Mouse (Mus musculus) liver, embryonic 16.5 days (tissue): ENCODE results near the gene Tra2a. TPM values are rescaled to one million over a fixed set of nuclear protein-coding genes. Genes with fewer than 3 reads are reported as not detected.
A peak's percentile ranks its signal among the peaks of the same experiment; 100 is the strongest.
"Not testable (repeated sequence)": the region's sequence is repeated elsewhere in the genome, so short reads cannot be mapped to it uniquely, and the experiment has no call there.

ENCODE experiments used
- ATAC-seq: fragments of 200-750 bp; cut with Nextera tagmentation; 2 replicates; pipeline ENCODE4 v1.8.0; 2017; ENCODE audit warnings: low read depth, mild to moderate bottlenecking, moderate number of reproducible peaks, moderate library complexity
- H3K27ac ChIP-seq: fragments of 300-500 bp; sonication (generic); 2 replicates; pipeline ENCODE4 v1.5.1; 2014; ENCODE audit warnings: mild to moderate bottlenecking, low read length
- H3K27me3 ChIP-seq: fragments of 300-500 bp; sonication (generic); 2 replicates; pipeline ENCODE4 v1.6.1; 2014; ENCODE audit warnings: low read depth, low read length, mixed read lengths; ENCODE audit not compliant: control insufficient read depth, insufficient read depth
- H3K36me3 ChIP-seq: fragments of 300-500 bp; sonication (generic); 2 replicates; pipeline ENCODE4 v1.6.1; 2014; ENCODE audit warnings: mild to moderate bottlenecking; ENCODE audit not compliant: control insufficient read depth, insufficient read depth
- H3K4me1 ChIP-seq: fragments of 300-500 bp; sonication (generic); 2 replicates; pipeline ENCODE4 v1.6.1; 2014; ENCODE audit warnings: low read depth, low read length, mixed read lengths; ENCODE audit not compliant: control insufficient read depth
- H3K4me2 ChIP-seq: fragments of 300-500 bp; sonication (generic); 2 replicates; pipeline ENCODE4 v1.6.1; 2014; ENCODE audit warnings: low read depth, low read length, mixed read lengths
- H3K4me3 ChIP-seq: fragments of 300-500 bp; sonication (generic); 2 replicates; pipeline ENCODE4 v1.5.1; 2014; ENCODE audit warnings: low read depth, mild to moderate bottlenecking, low read length
- H3K9ac ChIP-seq: fragments of 300-500 bp; sonication (generic); 2 replicates; pipeline ENCODE4 v1.6.1; 2014; ENCODE audit warnings: low read depth, low read length
- H3K9me3 ChIP-seq: fragments of 300-500 bp; sonication (generic); replicated peaks from 2 replicates; pipeline ENCODE4 v1.6.1; 2016; ENCODE audit warnings: low read length; ENCODE audit not compliant: control insufficient read depth
- WGBS: fragments of 180-500 bp; shearing (Covaris S2); extraction: QIAGEN DNeasy Blood & Tissue Kit; methylation state at CpG from one replicate; pipeline ENCODE4 v1.1.7; 2014; ENCODE audit not compliant: insufficient replicate concordance; 5-methylcytosine and 5-hydroxymethylcytosine counted together
- polyA plus RNA-seq: library from polyadenylated mRNA; unstranded; fragments of >200 nt; fragmentation: Nextera tagmentation; extraction: Ambion mirVana; gene quantifications from 2 replicates; pipeline ENCODE4 v1.2.1, GENCODE M21; 2015

The Tra2a gene
- polyA plus RNA-seq, 1 experiment from 2014 or later: 38.0 TPM

DNA sequence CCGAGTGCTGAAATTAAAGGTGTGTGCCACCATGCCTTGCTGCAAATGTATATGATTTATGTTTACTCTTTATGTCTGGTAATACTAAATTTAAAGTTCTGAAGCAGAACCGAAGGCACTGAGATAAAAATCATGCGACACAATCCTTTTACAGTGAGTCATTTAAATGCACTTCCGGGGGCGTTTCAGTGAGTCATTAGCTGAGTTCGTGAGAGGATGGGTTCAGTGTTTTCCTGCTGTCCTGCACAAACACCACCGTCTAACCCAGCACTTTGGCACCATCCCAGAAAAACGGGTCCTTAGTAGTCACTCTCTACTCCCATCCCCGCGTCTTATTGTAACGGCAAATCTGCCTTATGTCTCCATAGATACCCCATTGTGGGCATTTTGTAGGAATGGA, 6.1 kb upstream of the Tra2a start:
- no peaks in the 10 kb centered on the region for H3K9me3 ChIP-seq
- no peaks in the 10 kb centered on the region for H3K4me1 ChIP-seq
- H3K36me3 ChIP-seq: no peaks in the 10 kb centered on the region
- no peaks in the 10 kb centered on the region for H3K27me3 ChIP-seq
- no peak overlapping the region for H3K9ac ChIP-seq
- no peak overlapping the region for H3K4me3 ChIP-seq
- no peak overlapping the region for H3K4me2 ChIP-seq
- H3K27ac ChIP-seq: no peak overlapping the region
- 46% methylated on average over 11 of the region's 11 CpGs for WGBS
- no peak for ATAC-seq

DNA sequence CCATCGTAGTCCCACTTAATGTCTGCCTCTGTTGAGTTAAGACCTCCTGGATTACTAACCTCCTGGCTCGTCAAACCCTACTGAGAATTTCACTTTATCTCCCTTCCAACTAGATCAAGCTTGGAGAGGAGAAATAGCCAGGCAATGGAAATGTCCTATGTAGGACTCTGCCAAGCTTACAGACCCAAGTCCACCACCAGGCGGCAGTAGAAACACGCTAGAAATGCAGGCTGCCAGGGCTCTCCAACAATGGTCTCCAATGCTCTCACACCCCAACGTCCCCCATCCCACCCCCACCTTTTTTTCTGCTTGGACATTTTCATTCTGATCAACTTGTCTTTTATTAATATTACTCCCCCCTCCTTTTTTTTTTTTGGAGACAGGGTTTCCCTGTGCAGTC, 5.4 kb upstream of the Tra2a start:
- no peaks in the 10 kb centered on the region for H3K36me3 ChIP-seq
- peaks cover 2% of the 10 kb centered on the region; the same call in 1 of the 2 replicates for H3K4me1 ChIP-seq
- H3K27ac ChIP-seq: no peak overlapping the region
- no peaks in the 10 kb centered on the region for H3K9me3 ChIP-seq
- no peaks in the 10 kb centered on the region for H3K27me3 ChIP-seq
- no peak overlapping the region for H3K9ac ChIP-seq
- no peak overlapping the region for H3K4me2 ChIP-seq
- no peak for ATAC-seq
- WGBS: 17% methylated on average over 5 of the region's 5 CpGs
- no peak overlapping the region for H3K4me3 ChIP-seq

DNA sequence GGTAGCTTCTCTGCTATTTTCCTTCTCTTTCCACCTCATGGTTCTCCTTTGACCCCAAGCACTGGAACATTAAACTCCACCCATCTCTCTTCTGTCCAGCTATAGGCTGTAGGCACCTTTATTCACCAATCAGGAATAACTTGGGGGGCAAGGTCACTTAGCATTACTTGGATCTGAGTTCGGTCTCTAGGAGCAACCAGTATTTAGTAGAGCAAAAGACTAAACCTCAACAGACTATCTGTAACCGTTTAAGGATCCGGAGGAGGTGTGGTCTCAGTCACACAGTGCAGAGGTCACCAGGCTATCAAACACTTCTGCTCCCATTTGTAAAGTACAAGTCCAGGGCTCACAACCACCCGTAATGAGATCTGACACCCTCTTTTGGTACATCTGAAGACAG, 3.9 kb upstream of the Tra2a start:
- H3K27ac ChIP-seq: no peak overlapping the region
- no peak overlapping the region for H3K4me2 ChIP-seq
- H3K27me3 ChIP-seq: no peaks in the 10 kb centered on the region
- H3K9ac ChIP-seq: no peak overlapping the region
- WGBS: 47% methylated on average over 4 of the region's 4 CpGs
- ATAC-seq: no peak
- no peaks in the 10 kb centered on the region for H3K36me3 ChIP-seq
- no peak overlapping the region for H3K4me3 ChIP-seq
- H3K4me1 ChIP-seq: peaks cover 4% of the 10 kb centered on the region; the same call in 1 of the 2 replicates
- no peaks in the 10 kb centered on the region for H3K9me3 ChIP-seq

GRCm38 (mm10) chr6:49265207-49265606, 1.4 kb upstream of the Tra2a start:
- 96% methylated on average over 1 of the region's 1 CpGs for WGBS
- H3K27me3 ChIP-seq, H3K27ac ChIP-seq, H3K4me2 ChIP-seq, ATAC-seq, H3K9ac ChIP-seq, H3K36me3 ChIP-seq, H3K4me3 ChIP-seq, H3K9me3 ChIP-seq: not testable (repeated sequence)
- H3K4me1 ChIP-seq: peaks cover 16% of the 10 kb centered on the region

DNA sequence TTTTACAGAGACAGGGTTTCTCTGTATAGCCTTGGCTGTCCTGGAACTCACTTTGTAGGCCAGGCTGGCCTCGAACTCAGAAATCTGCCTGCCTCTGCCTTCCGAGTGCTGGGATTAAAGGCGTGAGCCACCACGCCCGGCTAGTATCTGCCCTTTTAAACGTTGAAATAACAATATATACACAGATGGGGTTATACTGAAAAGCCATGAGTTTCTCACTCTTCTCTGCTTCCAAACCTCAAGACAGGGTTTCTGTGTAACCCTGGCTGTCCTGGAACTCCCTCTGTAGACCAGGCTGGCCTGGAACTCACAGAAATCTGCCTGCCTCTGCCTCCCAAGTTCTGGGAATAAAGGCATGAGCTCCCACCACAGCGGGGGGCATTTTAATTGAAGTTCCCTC, 613 bp upstream of the Tra2a start:
- Histone ChIP-seq H3K4me2 (peak overlapping the region; percentile 64; the same call in 1 of the 2 replicates), H3K9ac (peak overlapping the region; percentile 93; the same call in 1 of the 2 replicates), H3K4me1 (peaks cover 23% of the 10 kb centered on the region)
- not testable (repeated sequence) for ATAC-seq, H3K27ac ChIP-seq, H3K27me3 ChIP-seq, H3K4me3 ChIP-seq, H3K9me3 ChIP-seq, H3K36me3 ChIP-seq
- 63% methylated on average over 7 of the region's 7 CpGs for WGBS

GRCm38 (mm10) chr6:49263081-49263846, 569 bp downstream of the Tra2a start:
- H3K9ac ChIP-seq: peak overlapping the region; percentile 93
- peak; percentile 68 for ATAC-seq
- H3K9me3 ChIP-seq: no peaks in the 10 kb centered on the region
- peaks cover 29% of the 10 kb centered on the region for H3K4me1 ChIP-seq
- peak overlapping the region; percentile 64 for H3K4me2 ChIP-seq
- no peaks in the 10 kb centered on the region for H3K36me3 ChIP-seq
- peak overlapping the region; percentile 95 for H3K27ac ChIP-seq
- H3K27me3 ChIP-seq: no peaks in the 10 kb centered on the region
- peak overlapping the region; percentile 76 for H3K4me3 ChIP-seq
- WGBS: under 1% methylated on average over 67 of the region's 71 CpGs

- ATAC-seq: no peak
- WGBS: 0% methylated on average over 9 of the region's 9 CpGs
- Histone ChIP-seq H3K9ac (peak overlapping the region; percentile 93), H3K4me2 (peak overlapping the region; percentile 64), H3K4me1 (peaks cover 32% of the 10 kb centered on the region), H3K4me3 (peak overlapping the region; percentile 76), H3K27ac (no peak overlapping the region), H3K9me3 (no peaks in the 10 kb centered on the region), H3K36me3 (no peaks in the 10 kb centered on the region), H3K27me3 (no peaks in the 10 kb centered on the region)
Observed at GRCm38 (mm10) chr6:49262421-49262820, 1.4 kb downstream of the Tra2a start.

DNA sequence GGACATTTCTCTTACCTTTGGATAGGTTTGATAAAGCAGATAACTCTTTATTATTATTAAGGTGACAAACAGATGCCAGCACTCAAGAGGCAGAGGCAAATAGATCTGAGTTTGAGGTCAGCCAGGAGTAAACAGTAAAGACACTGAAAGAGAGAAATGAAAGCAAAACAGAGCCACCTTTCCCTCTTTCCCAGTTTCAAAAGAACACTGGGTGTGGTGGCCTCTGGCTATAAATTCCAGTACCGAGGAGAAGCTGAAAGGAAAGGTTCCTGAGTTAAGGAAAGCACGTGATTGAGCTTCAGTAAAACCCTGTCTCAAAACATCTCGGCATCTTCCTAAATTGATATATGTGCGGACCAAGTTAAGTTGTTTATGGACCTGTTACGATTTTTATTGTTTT, 4.1 kb downstream of the Tra2a start:
- Histone ChIP-seq H3K9ac (no peak overlapping the region), H3K36me3 (no peaks in the 10 kb centered on the region), H3K4me1 (peaks cover 32% of the 10 kb centered on the region), H3K9me3 (no peaks in the 10 kb centered on the region), H3K4me3 (no peak overlapping the region), H3K4me2 (no peak overlapping the region), H3K27me3 (no peaks in the 10 kb centered on the region), H3K27ac (no peak overlapping the region)
- WGBS: 57% methylated on average over 5 of the region's 5 CpGs
- no peak for ATAC-seq

- Histone ChIP-seq H3K4me2 (no peak overlapping the region), H3K9ac (no peak overlapping the region), H3K9me3 (no peaks in the 10 kb centered on the region), H3K36me3 (no peaks in the 10 kb centered on the region), H3K27ac (no peak overlapping the region), H3K27me3 (no peaks in the 10 kb centered on the region), H3K4me3 (no peak overlapping the region), H3K4me1 (peaks cover 28% of the 10 kb centered on the region)
- 87% methylated on average over 2 of the region's 2 CpGs for WGBS
- no peak for ATAC-seq
Observed at GRCm38 (mm10) chr6:49257880-49258279, 6.0 kb downstream of the Tra2a start.
